Mouse (Mus musculus) limb, embryonic 11.5 days (tissue): ENCODE results near the gene Hist1h2bg. TPM values are rescaled to one million over a fixed set of nuclear protein-coding genes. Genes with fewer than 3 reads are reported as not detected.
"Not testable (repeated sequence)": the region's sequence is repeated elsewhere in the genome, so short reads cannot be mapped to it uniquely, and the experiment has no call there.

Experiments
- ATAC-seq: fragments of 200-750 bp; cut with Nextera tagmentation; 2 replicates; pipeline ENCODE4 v1.8.0; 2017; ENCODE audit warnings: low read depth; ENCODE audit not compliant: insufficient number of reproducible peaks, low FRiP score, low TSS enrichment
- DNase-seq: peaks from one replicate; pipeline ENCODE4 v3.0.0-alpha.2; 2015; ENCODE audit warnings: low spot score
- H3K27ac ChIP-seq: fragments of 300-500 bp; sonication (generic); replicated peaks from 2 replicates; pipeline ENCODE4 v1.5.1; 2014; ENCODE audit warnings: low read depth, mild to moderate bottlenecking, low read length
- H3K27me3 ChIP-seq: fragments of 300-500 bp; sonication (generic); 2 replicates; pipeline ENCODE4 v1.6.1; 2014; ENCODE audit warnings: mild to moderate bottlenecking, low read length, mixed read lengths; ENCODE audit not compliant: control insufficient read depth, insufficient read depth
- H3K36me3 ChIP-seq: fragments of 300-500 bp; sonication (generic); 2 replicates; pipeline ENCODE4 v1.6.1; 2014; ENCODE audit warnings: mild to moderate bottlenecking, low read length, moderate library complexity, mixed read lengths; ENCODE audit not compliant: control insufficient read depth, insufficient read depth
- H3K4me1 ChIP-seq: fragments of 300-500 bp; sonication (generic); 2 replicates; pipeline ENCODE4 v1.6.1; 2014; ENCODE audit warnings: low read length, mixed read lengths; ENCODE audit not compliant: control insufficient read depth, insufficient read depth
- H3K4me2 ChIP-seq: fragments of 300-500 bp; sonication (generic); 2 replicates; pipeline ENCODE4 v1.6.1; 2014; ENCODE audit warnings: low read depth, mild to moderate bottlenecking, moderate library complexity; ENCODE audit not compliant: severe bottlenecking
- H3K4me3 ChIP-seq: fragments of 300-500 bp; sonication (generic); 2 replicates; pipeline ENCODE4 v1.5.1; 2014; ENCODE audit warnings: low read depth, low read length
- H3K9ac ChIP-seq: fragments of 300-500 bp; sonication (generic); 2 replicates; pipeline ENCODE4 v1.6.1; 2014; ENCODE audit warnings: mild to moderate bottlenecking, low read length
- H3K9me3 ChIP-seq: fragments of 300-500 bp; sonication (generic); 2 replicates; pipeline ENCODE4 v1.6.1; 2016; ENCODE audit warnings: low read length; ENCODE audit not compliant: control insufficient read depth
- WGBS: fragments of 180-500 bp; shearing (Covaris S2); extraction: QIAGEN DNeasy Blood & Tissue Kit; methylation state at CpG from one replicate; pipeline ENCODE4 v1.1.7; 2014; 5-methylcytosine and 5-hydroxymethylcytosine counted together
- polyA plus RNA-seq: library from polyadenylated mRNA; unstranded; fragments of >200 nt; fragmentation: Nextera tagmentation; extraction: Ambion mirVana; gene quantifications from 2 replicates; pipeline ENCODE4 v1.2.1, GENCODE M21; 2014

The Hist1h2bg gene
- polyA plus RNA-seq, 1 experiment from 2014 or later = 8.2 TPM

GRCm38 (mm10) chr13:23562699-23563462 lies 8.3 kb upstream of the Hist1h2bg start:
- ATAC-seq = peak; percentile 65; the same call in 1 of the 2 replicates
- H3K4me3 ChIP-seq = peak overlapping the region; percentile 18
- H3K27me3 ChIP-seq = no peaks in the 10 kb centered on the region
- H3K4me1 ChIP-seq = no peaks in the 10 kb centered on the region
- H3K27ac ChIP-seq = peak overlapping the region; percentile 96
- 4% methylated on average over 18 of the region's 18 CpGs for WGBS
- peak; percentile 64 for DNase-seq
- no peaks in the 10 kb centered on the region for H3K9me3 ChIP-seq
- H3K4me2 ChIP-seq = peak overlapping the region; percentile 54
- peak overlapping the region; percentile 53 for H3K9ac ChIP-seq
- no peaks in the 10 kb centered on the region for H3K36me3 ChIP-seq

DNA sequence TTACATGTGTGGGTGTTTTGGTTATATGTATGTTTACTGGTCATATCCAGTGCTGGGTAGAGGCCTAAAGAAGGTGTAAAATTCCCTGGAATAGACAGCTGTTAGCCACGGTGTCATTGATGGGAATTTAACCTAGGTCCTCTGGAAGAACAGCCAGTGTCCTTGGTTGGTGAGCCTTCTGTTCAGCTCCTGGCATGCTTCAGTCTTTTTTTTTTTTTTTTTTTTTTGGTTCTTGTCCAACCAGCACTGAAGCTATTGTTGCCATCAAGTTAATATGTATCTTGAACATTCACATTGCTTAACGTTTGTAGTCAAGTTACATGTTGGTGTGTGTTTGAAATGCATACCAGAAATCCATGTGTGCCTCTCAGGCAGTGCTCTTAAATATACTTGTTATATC lies 6.7 kb upstream of the Hist1h2bg start:
- ATAC-seq (no peak), DNase-seq (no peak)
- Histone ChIP-seq H3K27me3 (no peaks in the 10 kb centered on the region), H3K4me2 (no peak overlapping the region), H3K36me3 (no peaks in the 10 kb centered on the region), H3K4me3 (no peak overlapping the region), H3K27ac (peak overlapping the region; percentile 96; the same call in 1 of the 2 replicates), H3K4me1 (no peaks in the 10 kb centered on the region), H3K9ac (no peak overlapping the region), H3K9me3 (no peaks in the 10 kb centered on the region)
- 91% methylated on average over 2 of the region's 2 CpGs for WGBS

- 1% methylated on average over 19 of the region's 41 CpGs for whole genome bisulfite sequencing
- H3K4me2 ChIP-seq = peak overlapping the region; percentile 47
- H3K9me3 ChIP-seq, ATAC-seq, H3K36me3 ChIP-seq, H3K27me3 ChIP-seq, H3K4me1 ChIP-seq: not testable (repeated sequence)
- H3K27ac ChIP-seq = peak overlapping the region; percentile 95
- H3K4me3 ChIP-seq = peak overlapping the region; percentile 26
- H3K9ac ChIP-seq = peak overlapping the region; percentile 62
- DNase-seq = peak; percentile 46
Observed at GRCm38 (mm10) chr13:23570261-23571021, 755 bp upstream of the Hist1h2bg start.

GRCm38 (mm10) chr13:23571504-23572217 lies 465 bp downstream of the Hist1h2bg start:
- H3K4me3 ChIP-seq = peak overlapping the region; percentile 32
- DNase-seq = peak; percentile 60
- H3K9ac ChIP-seq = peak overlapping the region; percentile 71
- not testable (repeated sequence) for H3K27me3 ChIP-seq, H3K36me3 ChIP-seq, H3K9me3 ChIP-seq, ATAC-seq, H3K4me1 ChIP-seq
- under 1% methylated on average over 9 of the region's 34 CpGs for WGBS
- peak overlapping the region; percentile 95 for H3K27ac ChIP-seq
- H3K4me2 ChIP-seq = peak overlapping the region; percentile 80

DNA sequence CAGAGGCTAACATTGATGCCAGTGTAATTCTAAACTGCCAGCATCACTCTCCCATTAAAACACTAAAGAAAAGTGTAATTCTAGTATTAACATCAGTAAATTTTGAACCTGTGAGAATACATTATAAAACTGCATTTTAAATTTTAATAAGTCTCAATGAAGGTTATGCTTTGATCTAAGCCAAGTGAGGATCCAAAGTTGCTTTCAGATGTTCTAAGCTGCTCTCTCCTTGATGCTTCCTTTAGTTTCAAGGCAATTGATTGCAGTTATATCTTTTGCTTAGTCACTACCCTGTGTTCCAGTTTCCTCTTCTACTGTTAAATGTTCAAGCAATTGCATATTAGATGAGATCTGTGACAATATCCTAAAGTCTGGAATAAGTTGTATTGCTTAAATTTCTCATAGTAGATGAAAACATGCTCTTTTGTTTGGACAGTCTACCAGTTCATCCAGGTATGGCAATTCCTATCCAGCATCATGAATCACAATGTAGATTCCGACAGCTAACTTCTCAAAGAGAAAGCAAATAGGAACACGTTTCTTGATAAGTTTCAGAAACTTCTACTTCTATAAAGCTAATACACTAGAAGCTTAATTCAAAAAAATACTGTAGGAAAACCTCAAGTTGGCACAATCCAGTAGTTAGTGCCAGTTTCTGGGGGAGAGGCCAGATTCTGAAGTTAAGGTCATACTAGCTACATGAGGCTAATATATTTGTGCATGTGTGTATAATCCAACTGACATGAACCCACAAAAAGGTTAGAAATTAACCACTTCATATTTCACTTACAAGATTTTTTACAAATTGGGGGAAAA lies 1.2 kb downstream of the Hist1h2bg start:
- Histone ChIP-seq H3K27me3 (no peaks in the 10 kb centered on the region), H3K36me3 (no peaks in the 10 kb centered on the region), H3K4me3 (peak overlapping the region; percentile 32), H3K9me3 (no peaks in the 10 kb centered on the region), H3K4me2 (peak overlapping the region; percentile 80), H3K9ac (peak overlapping the region; percentile 71), H3K27ac (peak overlapping the region; percentile 95), H3K4me1 (peaks cover 8% of the 10 kb centered on the region; the same call in 1 of the 2 replicates)
- ATAC-seq = no peak
- DNase-seq = peak; percentile 31
- WGBS = 39% methylated on average over 2 of the region's 2 CpGs

DNA sequence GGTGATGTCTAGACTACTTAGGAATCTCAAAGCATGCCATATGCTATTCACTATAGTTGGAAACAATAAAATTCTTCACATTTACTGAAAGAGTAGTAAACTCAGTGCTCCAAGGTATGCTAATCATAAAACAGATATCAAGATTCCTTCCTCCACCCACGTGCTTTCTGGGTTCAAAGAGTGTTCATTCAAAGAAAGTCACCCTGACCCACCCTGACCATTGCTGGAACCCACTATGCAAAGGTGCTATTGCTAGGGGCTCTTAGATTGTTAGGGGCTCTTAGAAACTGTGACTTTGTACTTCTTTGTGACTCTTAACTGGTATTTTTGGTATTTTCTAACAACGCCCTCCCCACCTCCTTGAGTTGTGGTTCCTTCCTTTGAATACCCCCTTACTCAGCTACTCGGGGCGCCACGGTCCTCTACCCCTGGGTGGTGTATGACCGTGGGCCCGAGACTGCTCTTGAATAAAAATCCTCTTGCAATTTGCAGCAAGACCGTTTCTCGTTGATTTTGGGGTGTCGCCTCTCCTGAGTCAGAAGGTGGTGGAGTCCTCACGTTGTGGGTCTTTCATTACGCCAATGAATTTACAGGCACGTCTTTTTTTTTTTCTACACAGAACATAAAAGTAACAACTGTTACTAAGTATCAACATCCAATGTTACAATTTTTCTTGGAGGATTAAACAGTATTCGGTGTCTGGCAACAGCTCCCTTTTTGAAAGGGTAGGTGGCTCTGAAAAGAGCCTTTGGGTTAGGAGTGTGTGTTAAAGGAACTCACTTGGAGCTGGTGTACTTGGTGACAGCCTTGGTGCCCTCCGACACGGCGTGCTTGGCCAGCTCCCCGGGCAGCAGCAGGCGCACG lies 2.1 kb downstream of the Hist1h2bg start:
- not testable (repeated sequence) for ATAC-seq, H3K4me1 ChIP-seq, H3K36me3 ChIP-seq, H3K27me3 ChIP-seq, H3K9me3 ChIP-seq
- WGBS = 14% methylated on average over 18 of the region's 20 CpGs
- peak; percentile 59 for DNase-seq
- peak overlapping the region; percentile 95 for H3K27ac ChIP-seq
- peak overlapping the region; percentile 80 for H3K4me2 ChIP-seq
- peak overlapping the region; percentile 37 for H3K4me3 ChIP-seq
- peak overlapping the region; percentile 82 for H3K9ac ChIP-seq

- Histone ChIP-seq H3K9ac (peak within 1 kb of the TSS; percentile 82), H3K4me2 (peak within 1 kb of the TSS; percentile 80), H3K27ac (peak within 1 kb of the TSS; percentile 95), H3K4me3 (peak within 1 kb of the TSS; percentile 37)
- not testable (repeated sequence) for H3K9me3 ChIP-seq, H3K4me1 ChIP-seq, H3K27me3 ChIP-seq, H3K36me3 ChIP-seq
- under 1% methylated on average over 35 of the region's 42 CpGs for WGBS
- peak; percentile 91 for DNase-seq
- ATAC-seq = peak; percentile 90
Observed at GRCm38 (mm10) chr13:23573898-23574524, 2.8 kb downstream of the Hist1h2bg start, which contains the start of the genes Hist1h2bf and Hist1h2ad. Hist1h2bf (minus strand) TSS chr13:23574196. Hist1h2ad (plus strand) TSS chr13:23574381.
